Mouse (Mus musculus) thymus, adult 2 months (tissue): ENCODE data around the gene Lta.

Experiments
- CTCF ChIP-seq: fragments of 200-500 bp; IDR thresholded peaks from 2 replicates; pipeline ENCODE4 v1.5.1; 2012; ENCODE audit warnings: mild to moderate bottlenecking, control low read depth, low read length, moderate library complexity, borderline replicate concordance; ENCODE audit not compliant: control insufficient read depth, poor library complexity, insufficient read depth; ENCODE audit errors: extremely low read depth
- POLR2A ChIP-seq: fragments of 200-500 bp; IDR thresholded peaks from 2 replicates; pipeline ENCODE4 v1.6.1; 2012; ENCODE audit warnings: mild to moderate bottlenecking, low read length, control low read depth, moderate library complexity; ENCODE audit not compliant: control insufficient read depth, poor library complexity, insufficient read depth; ENCODE audit errors: extremely low read depth

GRCm38 (mm10) chr17:35172445-35173234 lies 32.5 kb downstream of the Lta start:
- no peak for TF ChIP-seq CTCF
- TF ChIP-seq POLR2A, result no peak
